Mouse (Mus musculus) brown adipose tissue, adult 24 weeks (tissue): ENCODE measurements around the gene Plcd3. TPM values are rescaled to one million over a fixed set of nuclear protein-coding genes. Genes with fewer than 3 reads are reported as not detected.

Source experiments
- H3K27ac ChIP-seq: fragments of 200-500 bp; replicated peaks from 2 replicates; pipeline ENCODE4 v1.5.1; 2012; ENCODE audit warnings: low read depth, mild to moderate bottlenecking, low read length
- H3K4me1 ChIP-seq: fragments of 200-500 bp; 2 replicates; pipeline ENCODE4 v1.6.1; 2012; ENCODE audit warnings: low read length, mixed read lengths; ENCODE audit not compliant: control insufficient read depth, insufficient read depth, insufficient read length
- H3K4me3 ChIP-seq: fragments of 200-500 bp; 2 replicates; pipeline ENCODE4 v1.5.1; 2012; ENCODE audit warnings: low read depth, mild to moderate bottlenecking, low read length, moderate library complexity; ENCODE audit not compliant: insufficient read depth
- polyA plus RNA-seq: library from polyadenylated mRNA; stranded (reverse); fragments of >200 nt; gene quantifications from 2 replicates; pipeline ENCODE4 v1.2.4, GENCODE M21; 2012; ENCODE audit not compliant: missing spikeins, insufficient read depth, insufficient read length

Gene Plcd3
- polyA plus RNA-seq, 1 experiment: 6.2 TPM

DNA sequence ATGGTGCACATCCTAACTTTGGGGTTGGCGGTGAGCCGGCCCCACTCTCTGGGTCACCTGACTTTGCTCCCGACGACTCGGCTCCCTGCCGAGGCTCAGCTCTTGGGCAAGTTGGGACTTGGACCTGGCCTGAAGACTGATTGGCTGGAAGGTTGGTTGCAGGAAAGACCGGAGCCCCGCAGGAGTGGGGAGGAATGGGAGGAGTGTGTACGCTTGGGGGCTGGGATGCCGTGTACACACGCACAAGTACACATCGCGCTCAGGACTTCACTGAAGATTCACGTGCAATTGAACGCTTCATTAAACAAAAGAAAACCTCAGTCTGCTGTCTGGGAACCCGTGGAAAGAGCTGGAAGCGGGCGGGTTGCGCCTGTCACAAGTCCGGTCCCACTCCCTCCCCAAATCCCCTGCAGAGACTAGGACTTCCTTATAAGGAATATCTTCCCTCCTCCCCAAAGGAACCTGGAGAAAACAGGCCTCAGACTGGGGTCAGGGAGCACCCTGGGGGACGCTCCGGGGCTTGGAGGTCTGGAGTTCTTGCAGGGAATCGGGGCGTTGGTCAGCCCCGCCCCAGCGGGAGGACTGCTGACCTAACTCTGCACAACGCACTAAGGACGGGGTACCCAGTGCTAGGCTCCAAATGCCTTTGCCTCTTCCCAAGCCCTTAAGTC, 10.6 kb upstream of the Plcd3 start:
- Histone ChIP-seq H3K4me3 (peak overlapping the region; percentile 40), H3K4me1 (peaks cover 19% of the 10 kb centered on the region), H3K27ac (peak overlapping the region; percentile 60)

DNA sequence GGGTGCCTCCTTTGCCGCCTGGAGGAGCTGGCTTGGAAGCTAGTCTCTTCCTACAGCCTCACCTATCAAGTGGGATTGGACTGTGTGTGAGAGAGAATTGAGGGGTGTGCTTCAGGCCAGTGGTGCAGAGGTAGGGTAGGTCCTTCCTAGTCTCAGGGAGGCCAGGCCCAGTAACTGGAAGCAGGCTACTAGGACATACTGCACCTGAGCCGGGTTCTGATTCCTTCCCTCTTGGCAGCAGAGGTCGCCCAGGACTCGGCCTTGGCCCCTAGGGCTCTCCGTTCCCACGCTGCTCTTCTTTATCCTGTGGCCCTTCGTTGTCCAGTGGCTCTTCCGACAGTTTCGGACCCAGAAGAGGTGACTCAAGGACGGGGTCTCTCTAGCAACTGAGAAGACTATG, 9.8 kb upstream of the Plcd3 start:
- peaks cover 22% of the 10 kb centered on the region for H3K4me1 ChIP-seq
- H3K4me3 ChIP-seq: peak overlapping the region; percentile 40

DNA sequence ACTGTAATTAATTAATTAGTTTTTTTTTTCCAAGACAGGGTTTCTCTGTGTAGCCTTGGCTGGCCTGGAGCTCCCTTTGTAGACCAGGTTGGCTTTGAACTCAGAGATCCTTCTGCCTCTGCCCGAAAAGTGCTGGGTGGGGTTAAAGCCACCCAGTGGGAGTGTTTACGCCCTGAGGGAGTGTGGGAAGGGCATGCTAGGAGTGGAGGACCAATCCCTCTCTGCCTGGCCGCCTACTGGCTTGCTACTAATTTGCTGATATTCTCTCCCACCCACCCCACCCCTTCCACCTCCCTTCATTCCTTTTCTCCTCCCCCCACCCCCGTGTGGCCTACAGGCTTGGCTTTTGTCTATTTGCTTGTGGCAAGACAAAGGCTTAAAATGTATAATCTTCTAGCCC, 4.9 kb upstream of the Plcd3 start:
- H3K27ac ChIP-seq: peak overlapping the region; percentile 73
- H3K4me3 ChIP-seq: no peak overlapping the region
- H3K4me1 ChIP-seq: peaks cover 11% of the 10 kb centered on the region

More for the DNA sequence above, 9.8 kb upstream of the Plcd3 start:
- peak overlapping the region; percentile 60 for H3K27ac ChIP-seq

DNA sequence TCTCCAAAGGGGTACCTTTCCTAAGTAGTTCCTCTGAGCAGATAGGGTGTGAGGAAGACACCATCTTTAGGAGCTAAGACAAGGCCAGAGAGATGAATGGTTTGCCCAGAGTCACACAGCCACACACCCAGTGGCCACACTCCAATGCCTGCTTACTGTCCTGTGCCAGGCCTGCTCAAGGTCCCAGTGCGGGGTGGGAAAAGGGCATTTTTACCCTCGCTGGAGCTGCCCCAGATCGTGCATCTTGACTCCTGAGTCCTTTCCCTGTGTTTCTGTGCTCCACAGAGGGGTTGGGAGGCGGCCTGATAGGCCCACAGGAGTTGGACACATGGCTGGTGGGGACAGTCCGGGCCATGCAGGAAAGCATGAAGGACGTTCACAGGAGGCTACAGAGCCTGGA, 4.4 kb upstream of the Plcd3 start:
- peaks cover 7% of the 10 kb centered on the region for H3K4me1 ChIP-seq
- peak overlapping the region; percentile 8; the same call in 1 of the 2 replicates for H3K4me3 ChIP-seq
- H3K27ac ChIP-seq: peak overlapping the region; percentile 40

GRCm38 (mm10) chr11:103105180-103105725, 3.8 kb upstream of the Plcd3 start:
- H3K27ac ChIP-seq: peak overlapping the region; percentile 28; the same call in 1 of the 2 replicates
- peaks cover 7% of the 10 kb centered on the region for H3K4me1 ChIP-seq
- no peak overlapping the region for H3K4me3 ChIP-seq

DNA sequence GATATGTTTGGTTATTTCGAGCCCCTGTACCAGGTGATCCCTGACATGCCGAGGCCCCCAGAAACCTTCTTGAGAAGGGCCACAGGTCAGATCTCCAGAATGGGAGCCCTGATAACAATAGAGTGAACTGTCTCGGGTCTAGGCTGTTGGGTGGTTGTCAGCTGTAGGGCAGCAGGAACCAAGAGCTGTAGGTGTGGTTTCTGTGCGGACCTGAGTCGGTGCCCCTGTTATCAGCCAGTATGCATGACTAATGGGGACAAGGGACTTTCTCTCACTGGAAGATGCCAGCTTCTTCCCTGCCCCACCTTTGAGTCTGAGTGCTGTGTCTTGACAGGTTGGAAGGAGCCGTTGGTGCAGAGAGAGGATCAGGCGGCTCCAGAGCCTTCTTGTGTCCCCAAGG, 3.0 kb upstream of the Plcd3 start:
- Histone ChIP-seq H3K4me1 (peaks cover 7% of the 10 kb centered on the region), H3K27ac (peak overlapping the region; percentile 6; the same call in 1 of the 2 replicates), H3K4me3 (peak overlapping the region; percentile 66; the same call in 1 of the 2 replicates)

GRCm38 (mm10) chr11:103103621-103104020, 2.2 kb upstream of the Plcd3 start:
- Histone ChIP-seq H3K4me1 (peaks cover 7% of the 10 kb centered on the region), H3K27ac (no peak overlapping the region; the same call in 1 of the 2 replicates), H3K4me3 (peak overlapping the region; percentile 66)

DNA sequence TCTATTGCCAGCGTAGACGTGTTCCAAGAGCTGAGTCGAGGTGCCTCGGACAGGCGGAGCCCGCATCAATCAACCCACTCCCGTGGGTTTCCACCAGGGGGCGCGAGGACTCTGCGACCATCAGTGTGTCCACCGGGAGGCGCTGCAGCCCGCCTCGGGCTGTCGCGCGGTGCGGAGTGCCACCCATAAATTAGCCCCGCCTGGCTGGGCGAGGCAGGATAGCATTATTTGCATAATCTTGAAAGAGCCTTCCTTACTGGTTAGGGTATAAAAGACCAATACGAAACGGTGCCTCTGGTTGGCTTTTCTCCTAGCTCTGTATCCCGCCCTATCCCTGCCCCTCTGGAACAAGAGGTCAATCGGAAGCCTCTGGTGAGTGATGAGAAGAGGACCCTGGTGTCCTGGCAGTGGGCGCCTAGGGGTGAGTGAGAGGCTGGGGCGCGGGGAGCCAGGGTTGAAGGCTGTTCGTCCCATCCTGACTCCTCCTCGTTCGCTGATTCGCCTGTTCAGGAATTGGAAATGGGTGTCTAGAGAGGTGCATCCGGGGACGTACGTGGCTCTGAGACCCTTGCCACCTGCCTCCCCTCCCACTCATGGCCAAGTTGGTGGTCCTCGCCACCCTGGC, 1.4 kb upstream of the Plcd3 start:
- Histone ChIP-seq H3K4me3 (peak overlapping the region; percentile 74), H3K4me1 (peaks cover 7% of the 10 kb centered on the region), H3K27ac (peak overlapping the region; percentile 71)

- Histone ChIP-seq H3K4me1 (peaks cover 12% of the 10 kb centered on the region), H3K4me3 (peak overlapping the region; percentile 74), H3K27ac (peak overlapping the region; percentile 71)
Observed at GRCm38 (mm10) chr11:103101866-103102501, 526 bp upstream of the Plcd3 start.

- Histone ChIP-seq H3K27ac (no peak overlapping the region), H3K4me1 (peaks cover 5% of the 10 kb centered on the region; the same call in 1 of the 2 replicates), H3K4me3 (peak overlapping the region; percentile 74)
Observed at GRCm38 (mm10) chr11:103100361-103100760, 1.1 kb downstream of the Plcd3 start.

DNA sequence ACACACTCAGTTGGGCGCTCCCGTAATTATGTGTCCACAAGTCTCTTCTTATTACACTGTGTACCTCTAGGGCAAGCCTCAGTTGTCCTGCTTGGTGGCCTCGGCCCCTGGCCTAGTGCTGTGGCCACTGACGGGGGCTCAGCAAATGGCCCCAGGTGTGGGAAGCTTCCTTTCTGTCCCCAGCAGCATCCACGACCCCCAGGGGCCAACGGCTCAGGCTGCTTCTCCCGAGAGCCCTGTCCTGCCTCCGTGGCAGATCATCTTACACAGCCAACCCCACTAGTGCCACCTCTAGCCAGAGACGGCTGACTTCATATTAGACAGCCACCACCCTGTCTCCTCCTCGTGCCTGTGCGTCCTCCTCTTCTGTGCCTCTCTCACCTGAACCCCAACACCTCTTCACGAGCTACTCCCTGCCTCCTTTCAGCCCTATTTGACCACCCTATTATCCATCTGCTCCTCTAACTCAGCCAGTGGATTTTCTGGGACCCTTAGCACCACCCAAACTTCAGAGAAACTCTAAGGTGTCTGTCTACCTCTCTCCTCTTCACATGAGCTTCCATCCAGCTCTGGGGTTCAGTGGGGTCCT, 2.0 kb downstream of the Plcd3 start:
- Histone ChIP-seq H3K27ac (no peak overlapping the region), H3K4me1 (peaks cover 7% of the 10 kb centered on the region; the same call in 1 of the 2 replicates), H3K4me3 (no peak overlapping the region)

DNA sequence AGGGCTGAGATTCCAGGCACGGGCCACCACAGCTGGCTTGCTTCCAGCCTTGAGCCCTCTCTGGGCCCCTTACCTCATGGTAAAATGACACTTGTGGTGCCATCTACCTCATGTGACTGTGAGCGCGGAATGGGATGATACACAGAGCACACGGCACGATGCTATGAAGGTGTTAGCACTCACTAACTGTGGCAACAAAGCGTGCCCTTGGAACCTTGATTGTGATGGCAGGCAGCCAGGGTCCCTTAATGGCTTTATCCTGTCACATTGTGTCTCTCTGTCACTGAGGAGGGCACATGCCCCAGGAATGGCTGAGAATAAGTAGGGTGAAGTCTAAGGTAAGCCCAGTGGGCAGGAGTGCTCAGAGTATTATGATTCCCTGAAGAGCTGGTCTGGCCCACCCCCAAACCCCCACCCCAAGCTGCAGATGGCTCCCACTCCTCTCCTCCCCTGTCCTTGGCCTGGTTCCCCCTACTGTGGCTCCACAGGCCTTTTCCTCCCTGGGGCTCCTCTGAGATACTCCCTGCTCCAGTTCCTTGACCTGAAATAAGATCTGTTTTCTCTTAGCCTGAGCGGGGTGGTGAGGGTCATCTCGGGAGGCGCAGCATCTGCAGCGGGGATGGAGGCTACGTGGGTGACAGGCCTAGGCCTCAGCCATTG, 2.8 kb downstream of the Plcd3 start:
- H3K27ac ChIP-seq: no peak overlapping the region
- H3K4me3 ChIP-seq: no peak overlapping the region
- H3K4me1 ChIP-seq: peaks cover 10% of the 10 kb centered on the region; the same call in 1 of the 2 replicates

DNA sequence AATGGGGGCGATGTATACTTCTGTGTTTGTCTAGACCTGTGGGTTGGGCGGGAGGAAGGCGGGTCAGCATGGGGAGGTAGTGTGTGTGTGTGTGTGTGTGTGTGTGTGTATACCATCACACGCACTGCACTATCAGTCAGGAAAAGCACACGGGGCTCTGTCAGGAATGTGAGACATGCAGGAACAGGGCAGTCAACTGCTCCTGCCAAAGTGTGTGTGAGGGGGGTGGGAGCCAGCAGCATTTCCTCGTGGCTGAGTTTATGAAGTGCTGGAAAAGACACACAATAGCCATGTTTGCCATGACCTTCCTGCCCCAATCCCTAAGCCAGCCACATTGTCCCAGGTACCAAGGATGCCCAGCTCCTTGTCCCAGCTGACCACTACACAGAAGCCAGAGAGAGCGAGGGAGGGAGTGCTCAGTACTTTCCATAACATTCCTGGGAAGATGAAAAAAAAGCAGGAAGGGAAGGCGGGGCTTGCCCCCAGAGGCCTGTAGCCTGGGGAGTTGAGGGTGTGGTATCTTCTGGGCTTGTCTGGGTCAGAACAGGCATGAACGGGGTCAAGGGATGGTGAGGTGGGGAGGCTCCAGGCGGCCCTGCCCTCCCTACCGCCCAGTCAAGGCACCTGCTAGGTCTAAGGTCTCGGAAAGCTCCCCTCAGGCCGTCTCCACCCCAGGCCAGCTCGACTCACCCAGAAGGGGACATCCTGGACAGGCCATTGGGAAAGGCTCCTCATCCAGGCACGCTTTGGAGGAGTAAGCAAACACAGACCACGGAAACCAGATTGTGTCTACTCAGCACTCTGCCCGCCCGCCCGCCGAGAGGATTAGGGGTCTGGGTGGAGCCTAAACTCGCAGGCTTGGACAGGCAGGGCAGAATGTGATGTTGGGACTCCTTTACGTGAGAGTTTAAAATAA, 4.2 kb downstream of the Plcd3 start:
- H3K4me1 ChIP-seq: peaks cover 10% of the 10 kb centered on the region; the same call in 1 of the 2 replicates
- H3K4me3 ChIP-seq: no peak overlapping the region
- no peak overlapping the region for H3K27ac ChIP-seq

- H3K4me1 ChIP-seq: peaks cover 10% of the 10 kb centered on the region; the same call in 1 of the 2 replicates
- H3K4me3 ChIP-seq: no peak overlapping the region
- no peak overlapping the region for H3K27ac ChIP-seq
Observed at GRCm38 (mm10) chr11:103095801-103096200, 5.7 kb downstream of the Plcd3 start.
